Mouse (Mus musculus) limb, embryonic 14.5 days (tissue): Measurements from ENCODE around the gene Dynlt1f. TPM values are rescaled to one million over a fixed set of nuclear protein-coding genes. Genes with fewer than 3 reads are reported as not detected.
"Not testable (repeated sequence)": the region's sequence is repeated elsewhere in the genome, so short reads cannot be mapped to it uniquely, and the experiment has no call there.

Experiments
- ATAC-seq: fragments of 200-750 bp; cut with Nextera tagmentation; 2 replicates; pipeline ENCODE4 v1.8.0; 2017; ENCODE audit warnings: low read depth, moderate number of reproducible peaks, moderate TSS enrichment; ENCODE audit not compliant: low FRiP score
- DNase-seq: peaks from one replicate; pipeline ENCODE4 v3.0.0-alpha.2; 2015; ENCODE audit warnings: low spot score
- H3K27ac ChIP-seq: fragments of 300-500 bp; sonication (generic); replicated peaks from 2 replicates; pipeline ENCODE4 v1.5.1; 2014; ENCODE audit warnings: low read depth, mild to moderate bottlenecking, low read length, moderate library complexity, mixed read lengths
- H3K27me3 ChIP-seq: fragments of 300-500 bp; sonication (generic); 2 replicates; pipeline ENCODE4 v1.6.1; 2014; ENCODE audit warnings: low read length, mixed read lengths; ENCODE audit not compliant: control insufficient read depth, insufficient read depth
- H3K36me3 ChIP-seq: fragments of 300-500 bp; sonication (generic); 2 replicates; pipeline ENCODE4 v1.6.1; 2014; ENCODE audit warnings: mild to moderate bottlenecking, low read length, moderate library complexity, mixed read lengths; ENCODE audit not compliant: control insufficient read depth, insufficient read depth
- H3K4me1 ChIP-seq: fragments of 300-500 bp; sonication (generic); 2 replicates; pipeline ENCODE4 v1.6.1; 2014; ENCODE audit warnings: antibody characterized with exemption, low read length, mixed read lengths; ENCODE audit not compliant: control insufficient read depth, insufficient read depth
- H3K4me2 ChIP-seq: fragments of 300-500 bp; sonication (generic); replicated peaks from 2 replicates; pipeline ENCODE4 v1.6.1; 2014; ENCODE audit warnings: low read depth, mild to moderate bottlenecking, low read length, moderate library complexity; ENCODE audit not compliant: severe bottlenecking
- H3K4me3 ChIP-seq: fragments of 300-500 bp; sonication (generic); replicated peaks from 2 replicates; pipeline ENCODE4 v1.5.1; 2014; ENCODE audit warnings: low read length
- H3K9ac ChIP-seq: fragments of 300-500 bp; sonication (generic); 2 replicates; pipeline ENCODE4 v1.6.1; 2014; ENCODE audit warnings: mild to moderate bottlenecking, low read depth, low read length, moderate library complexity; ENCODE audit not compliant: severe bottlenecking
- H3K9me3 ChIP-seq: fragments of 300-500 bp; sonication (generic); 2 replicates; pipeline ENCODE4 v1.6.1; 2016; ENCODE audit warnings: low read length; ENCODE audit not compliant: control insufficient read depth
- WGBS: fragments of 180-500 bp; shearing (Covaris S2); extraction: QIAGEN DNeasy Blood & Tissue Kit; methylation state at CpG from one replicate; pipeline ENCODE4 v1.1.7; 2014; 5-methylcytosine and 5-hydroxymethylcytosine counted together
- polyA plus RNA-seq, 2 experiments: library from polyadenylated mRNA; depleted of rRNA in 1 of 2; stranded (reverse) in 1 of 2; unstranded in 1 of 2; fragments of >200 nt; fragmentation: Nextera tagmentation in 1 of 2; extraction: Ambion mirVana in 1 of 2; gene quantifications; 2 replicates each; pipeline versions ENCODE4 v1.2.1 to v1.2.3; 2012 to 2014

The Dynlt1f gene
- polyA plus RNA-seq, 2 experiments: 228 to 248 TPM

DNA sequence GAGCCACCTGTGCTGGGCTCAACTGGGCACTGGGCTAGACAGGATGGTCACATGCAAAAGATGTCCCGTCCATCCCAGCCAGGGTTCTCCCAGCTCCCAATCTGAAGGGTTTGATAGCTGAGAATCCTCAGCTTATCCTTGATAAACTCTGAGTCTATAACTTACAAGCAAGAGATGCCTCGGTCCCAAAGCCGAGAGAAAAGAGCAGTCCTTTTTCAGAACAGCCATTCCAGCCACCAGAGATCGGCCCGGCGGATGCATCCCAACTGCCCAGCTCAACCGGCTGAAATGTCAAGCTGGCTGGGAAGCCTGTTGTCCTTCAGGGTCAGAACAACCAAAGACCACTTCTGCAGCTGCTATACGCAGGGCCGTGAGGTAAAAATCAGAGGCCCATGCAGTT lies 11.5 kb downstream of the Dynlt1f start:
- not testable (repeated sequence) for H3K4me3 ChIP-seq, H3K9me3 ChIP-seq, ATAC-seq, H3K27me3 ChIP-seq, H3K9ac ChIP-seq, DNase-seq, H3K36me3 ChIP-seq, H3K4me1 ChIP-seq, H3K4me2 ChIP-seq, H3K27ac ChIP-seq
- WGBS: 93% methylated on average over 5 of the region's 9 CpGs

DNA sequence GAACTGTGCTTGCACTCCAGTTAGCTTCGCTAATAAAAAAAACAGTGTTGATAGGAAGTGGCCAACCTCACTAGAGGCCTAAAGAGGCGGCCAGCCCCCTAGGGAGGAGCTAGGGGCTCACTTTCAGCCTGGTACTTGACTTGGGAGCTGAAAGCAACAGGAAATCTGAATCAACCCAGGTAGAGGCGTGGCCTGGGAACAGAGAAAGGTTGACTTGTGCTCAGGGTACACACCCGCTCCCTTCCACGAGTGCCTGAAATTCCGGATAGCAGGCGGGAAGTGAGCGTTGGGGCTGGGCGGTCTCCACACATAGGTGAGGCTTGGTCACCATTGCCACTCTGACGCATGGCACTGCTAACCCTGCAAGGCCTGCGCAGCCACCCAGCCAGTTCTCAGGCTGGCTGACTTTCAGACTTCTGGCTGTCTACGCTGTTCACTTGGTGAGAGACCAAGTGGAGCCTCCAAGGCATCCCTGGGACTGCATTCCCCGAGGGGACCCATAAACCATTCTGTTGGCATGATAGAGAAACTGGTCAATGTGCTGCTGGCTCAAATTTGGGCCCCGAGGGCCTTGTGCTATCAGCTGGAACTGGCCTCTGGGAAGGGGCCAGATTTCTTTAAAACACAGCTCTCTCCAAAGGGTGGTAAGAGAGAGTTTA lies 14.8 kb downstream of the Dynlt1f start:
- H3K9ac ChIP-seq, ATAC-seq, H3K9me3 ChIP-seq, H3K27ac ChIP-seq, H3K4me1 ChIP-seq, H3K4me3 ChIP-seq, H3K27me3 ChIP-seq, DNase-seq, H3K4me2 ChIP-seq, H3K36me3 ChIP-seq: not testable (repeated sequence)
- WGBS: 76% methylated on average over 14 of the region's 14 CpGs

DNA sequence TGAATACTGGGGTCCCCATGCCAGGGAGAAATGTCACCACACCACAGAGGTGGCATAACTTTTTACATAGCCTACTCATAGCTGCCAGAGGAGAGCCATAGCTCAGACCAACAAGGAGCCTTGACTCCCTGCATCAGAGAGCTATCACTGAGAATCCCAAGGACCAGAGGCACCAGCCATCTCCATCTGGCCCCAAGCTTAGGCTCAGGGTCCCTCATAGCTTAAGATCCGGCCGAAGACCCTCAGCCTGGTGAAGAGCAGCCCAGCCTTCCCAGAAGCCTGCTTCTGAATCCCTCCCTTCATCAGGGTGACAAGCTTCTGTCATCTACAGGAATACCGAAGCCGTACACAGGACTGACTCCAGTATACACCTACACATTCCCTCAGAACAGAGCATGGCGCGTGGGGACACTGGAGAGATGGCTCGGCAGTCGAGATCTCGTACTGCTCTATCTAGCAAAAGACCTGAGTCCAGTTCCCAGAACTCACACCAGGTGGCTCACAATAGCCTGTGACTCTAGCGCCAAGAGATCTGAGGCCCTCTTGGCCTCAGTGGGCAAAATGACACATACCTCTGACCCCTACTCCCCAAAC lies 15.6 kb downstream of the Dynlt1f start:
- not testable (repeated sequence) for ATAC-seq, H3K4me3 ChIP-seq, H3K27me3 ChIP-seq, H3K36me3 ChIP-seq, H3K4me2 ChIP-seq, H3K27ac ChIP-seq, H3K9ac ChIP-seq, H3K4me1 ChIP-seq, H3K9me3 ChIP-seq, DNase-seq
- 94% methylated on average over 9 of the region's 10 CpGs for WGBS

DNA sequence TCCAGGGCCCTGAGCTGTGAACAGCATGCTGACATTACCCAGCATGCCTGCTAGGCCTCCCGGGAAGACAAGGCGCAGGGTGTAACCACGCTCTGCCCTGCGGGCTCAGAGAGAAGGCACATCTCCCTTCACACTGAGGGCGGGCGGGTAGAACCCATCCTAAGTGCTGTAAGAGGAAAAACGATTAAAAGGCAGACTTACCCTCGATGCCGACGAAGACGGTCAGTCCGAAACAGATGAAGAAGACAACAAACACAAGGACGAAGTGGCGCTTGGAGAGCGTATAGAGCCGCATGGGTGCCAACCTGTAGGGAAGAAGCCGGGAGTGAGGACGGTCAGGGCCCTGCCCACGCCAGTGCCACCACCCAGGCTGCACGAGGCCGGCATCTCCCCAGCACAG lies 16.2 kb downstream of the Dynlt1f start:
- not testable (repeated sequence) for H3K27me3 ChIP-seq, H3K4me1 ChIP-seq, ATAC-seq, H3K4me2 ChIP-seq, H3K9me3 ChIP-seq, H3K27ac ChIP-seq, H3K36me3 ChIP-seq, DNase-seq, H3K9ac ChIP-seq, H3K4me3 ChIP-seq
- WGBS: 95% methylated on average over 14 of the region's 21 CpGs

DNA sequence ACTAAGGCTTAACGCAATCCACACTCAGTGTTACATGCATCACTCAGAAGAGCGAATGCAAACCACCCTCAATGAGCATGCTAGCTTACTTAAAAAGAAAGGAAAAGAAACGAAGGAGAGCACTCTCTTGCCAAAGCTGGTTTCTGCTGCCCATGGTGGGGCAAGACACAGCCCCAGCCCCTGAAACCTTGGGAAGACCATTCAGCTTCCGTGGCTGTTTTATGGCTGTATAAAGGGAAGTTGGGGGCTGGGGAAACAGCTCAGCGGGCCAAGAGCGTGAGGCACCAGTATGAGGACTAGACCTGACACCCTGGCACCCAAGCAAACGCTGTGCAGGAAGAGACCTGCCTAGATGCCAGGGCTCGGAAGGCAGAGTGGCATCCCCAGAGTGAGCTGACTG lies 17.3 kb downstream of the Dynlt1f start:
- H3K9ac ChIP-seq, H3K36me3 ChIP-seq, H3K4me3 ChIP-seq, H3K4me2 ChIP-seq, H3K27ac ChIP-seq, H3K4me1 ChIP-seq, ATAC-seq, H3K9me3 ChIP-seq, H3K27me3 ChIP-seq, DNase-seq: not testable (repeated sequence)
- WGBS: 77% methylated on average over 8 of the region's 8 CpGs

DNA sequence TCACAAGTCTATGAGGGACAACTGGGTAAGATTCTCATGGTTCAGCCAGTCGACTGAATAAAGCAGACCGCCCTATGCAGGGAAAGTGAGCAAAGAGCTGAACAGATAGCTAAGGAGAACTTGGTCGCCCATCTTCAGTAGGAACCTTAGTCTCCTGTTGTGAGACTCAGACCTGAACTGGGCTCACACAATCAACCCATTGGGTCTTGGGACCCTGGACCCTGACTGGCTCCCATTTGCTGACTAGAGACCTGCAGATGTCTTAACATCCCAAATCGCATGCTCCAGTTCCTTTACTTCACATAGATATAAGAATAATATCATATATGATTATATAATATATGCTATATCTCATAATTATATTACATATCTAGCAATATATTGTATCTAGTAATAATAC lies 18.3 kb downstream of the Dynlt1f start:
- H3K4me2 ChIP-seq, H3K4me3 ChIP-seq, H3K36me3 ChIP-seq, H3K27me3 ChIP-seq, DNase-seq, ATAC-seq, H3K27ac ChIP-seq, H3K4me1 ChIP-seq, H3K9me3 ChIP-seq, H3K9ac ChIP-seq: not testable (repeated sequence)
- 95% methylated on average over 3 of the region's 4 CpGs for WGBS
